Mouse (Mus musculus) midbrain, embryonic 13.5 days (tissue): ENCODE data around the gene Tex21. TPM values are rescaled to one million over a fixed set of nuclear protein-coding genes. Genes with fewer than 3 reads are reported as not detected.

Source experiments
- ATAC-seq: fragments of 200-750 bp; cut with Nextera tagmentation; 2 replicates; pipeline ENCODE4 v1.8.0; 2017; ENCODE audit warnings: mild to moderate bottlenecking, moderate TSS enrichment, moderate library complexity
- H3K27ac ChIP-seq: fragments of 300-500 bp; sonication (generic); 2 replicates; pipeline ENCODE4 v1.5.1; 2015; ENCODE audit warnings: inconsistent platforms, mild to moderate bottlenecking, moderate library complexity
- H3K27me3 ChIP-seq: fragments of 300-500 bp; sonication (generic); 2 replicates; pipeline ENCODE4 v1.6.1; 2015; ENCODE audit warnings: mild to moderate bottlenecking, inconsistent platforms
- H3K36me3 ChIP-seq: fragments of 300-500 bp; sonication (generic); 2 replicates; pipeline ENCODE4 v1.6.1; 2015; ENCODE audit warnings: mild to moderate bottlenecking, inconsistent platforms
- H3K4me1 ChIP-seq: fragments of 300-500 bp; sonication (generic); replicated peaks from 2 replicates; pipeline ENCODE4 v1.6.1; 2015; ENCODE audit warnings: inconsistent platforms
- H3K4me2 ChIP-seq: fragments of 300-500 bp; sonication (generic); replicated peaks from 2 replicates; pipeline ENCODE4 v1.6.1; 2015; ENCODE audit warnings: moderate library complexity, mild to moderate bottlenecking, inconsistent platforms
- H3K4me3 ChIP-seq: fragments of 300-500 bp; sonication (generic); replicated peaks from 2 replicates; pipeline ENCODE4 v1.5.1; 2015; ENCODE audit warnings: mild to moderate bottlenecking, inconsistent platforms
- H3K9ac ChIP-seq: fragments of 300-500 bp; sonication (generic); replicated peaks from 2 replicates; pipeline ENCODE4 v1.6.1; 2015; ENCODE audit warnings: mild to moderate bottlenecking, inconsistent platforms
- H3K9me3 ChIP-seq: fragments of 300-500 bp; sonication (generic); 2 replicates; pipeline ENCODE4 v1.6.1; 2016; ENCODE audit warnings: mild to moderate bottlenecking, inconsistent platforms
- WGBS: fragments of 180-500 bp; shearing (Covaris S2); methylation state at CpG from one replicate; pipeline ENCODE4 v1.1.7; 2015; 5-methylcytosine and 5-hydroxymethylcytosine counted together
- polyA plus RNA-seq: library from polyadenylated mRNA; unstranded; fragments of >200 nt; fragmentation: Nextera tagmentation; extraction: Ambion mirVana; gene quantifications from 2 replicates; pipeline ENCODE4 v1.2.1, GENCODE M21; 2015

Tex21 gene
- polyA plus RNA-seq: not detected in 2 replicates

GRCm38 (mm10) chr12:76246646-76247045 is at the start of gene Tex21:
Gene Tex21 (minus strand): TSS chr12:76246746.
- no peak within 1 kb of the TSS for H3K9ac ChIP-seq
- no peak within 1 kb of the TSS for H3K4me2 ChIP-seq
- H3K27me3 ChIP-seq: no peaks in the 10 kb centered on the region
- H3K4me1 ChIP-seq: no peaks in the 10 kb centered on the region
- ATAC-seq: no peak
- no peaks in the 10 kb centered on the region for H3K9me3 ChIP-seq
- no peak within 1 kb of the TSS for H3K4me3 ChIP-seq
- no peak within 1 kb of the TSS for H3K27ac ChIP-seq
- 69% methylated on average over 6 of the region's 6 CpGs for WGBS
- H3K36me3 ChIP-seq: no peaks in the 10 kb centered on the region

DNA sequence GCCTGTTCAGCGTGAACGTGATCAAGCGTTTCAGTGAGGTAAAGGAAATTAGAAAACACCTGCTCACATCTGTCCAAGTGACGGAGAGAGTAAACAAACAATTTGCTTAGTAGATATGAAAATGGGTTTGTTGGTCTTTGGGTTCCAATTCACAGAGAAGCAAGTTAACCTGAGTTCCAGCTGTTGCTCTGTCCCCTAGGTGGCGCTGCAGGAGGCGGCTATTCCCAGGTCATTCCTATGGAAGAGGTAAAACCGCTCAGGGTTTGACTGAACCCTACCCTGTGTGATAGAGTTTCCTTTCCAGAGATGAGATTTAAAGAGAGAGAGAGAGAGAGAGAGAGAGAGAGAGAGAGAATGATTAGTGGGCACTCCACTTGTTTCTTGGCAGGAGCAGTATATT is 46.6 kb upstream of the Tex21 start:
- Histone ChIP-seq H3K9ac (no peak overlapping the region), H3K9me3 (no peaks in the 10 kb centered on the region), H3K36me3 (peaks cover 54% of the 10 kb centered on the region), H3K27me3 (no peaks in the 10 kb centered on the region), H3K4me1 (peaks cover 6% of the 10 kb centered on the region), H3K4me3 (no peak overlapping the region), H3K4me2 (no peak overlapping the region), H3K27ac (no peak overlapping the region)
- no peak for ATAC-seq
- WGBS: 64% methylated on average over 7 of the region's 7 CpGs

GRCm38 (mm10) chr12:76290271-76290670 is 43.7 kb upstream of the Tex21 start:
- H3K27me3 ChIP-seq: no peaks in the 10 kb centered on the region
- peaks cover 17% of the 10 kb centered on the region for H3K4me1 ChIP-seq
- 93% methylated on average over 2 of the region's 2 CpGs for WGBS
- no peak overlapping the region for H3K27ac ChIP-seq
- no peak overlapping the region for H3K9ac ChIP-seq
- no peak overlapping the region for H3K4me2 ChIP-seq
- no peak overlapping the region for H3K4me3 ChIP-seq
- no peak for ATAC-seq
- peaks cover 31% of the 10 kb centered on the region for H3K36me3 ChIP-seq
- H3K9me3 ChIP-seq: no peaks in the 10 kb centered on the region

DNA sequence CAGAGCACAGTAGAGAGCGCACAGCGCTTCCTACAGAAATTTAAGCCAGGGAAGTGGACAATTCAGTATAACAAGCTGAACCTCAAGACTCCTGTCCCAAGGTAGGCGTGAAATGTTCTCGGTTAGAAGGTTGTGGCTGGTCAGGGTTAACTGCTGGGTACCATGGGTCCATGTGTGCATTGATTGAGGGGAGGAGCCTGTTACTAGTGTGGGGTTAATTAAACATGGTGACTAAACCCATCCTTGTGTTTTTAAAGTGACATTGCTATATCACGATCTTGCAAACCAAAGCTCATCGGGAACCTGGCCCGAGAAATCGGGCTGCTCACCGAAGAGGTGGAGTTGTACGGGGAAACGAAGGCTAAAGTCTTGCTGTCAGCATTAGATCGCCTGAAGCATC is 42.9 kb upstream of the Tex21 start:
- no peak overlapping the region for H3K4me3 ChIP-seq
- H3K9ac ChIP-seq: no peak overlapping the region
- no peaks in the 10 kb centered on the region for H3K27me3 ChIP-seq
- no peak overlapping the region for H3K4me2 ChIP-seq
- H3K9me3 ChIP-seq: no peaks in the 10 kb centered on the region
- ATAC-seq: no peak
- WGBS: 98% methylated on average over 12 of the region's 12 CpGs
- H3K36me3 ChIP-seq: peaks cover 33% of the 10 kb centered on the region
- H3K4me1 ChIP-seq: peaks cover 17% of the 10 kb centered on the region
- no peak overlapping the region for H3K27ac ChIP-seq

GRCm38 (mm10) chr12:76288494-76288893 is 41.9 kb upstream of the Tex21 start:
- Histone ChIP-seq H3K9me3 (no peaks in the 10 kb centered on the region), H3K9ac (no peak overlapping the region), H3K4me2 (no peak overlapping the region), H3K27me3 (no peaks in the 10 kb centered on the region), H3K4me1 (peaks cover 17% of the 10 kb centered on the region), H3K27ac (peak overlapping the region; percentile 64), H3K36me3 (peaks cover 33% of the 10 kb centered on the region), H3K4me3 (no peak overlapping the region)
- peak; percentile 65 for ATAC-seq
- 38% methylated on average over 5 of the region's 5 CpGs for WGBS

DNA sequence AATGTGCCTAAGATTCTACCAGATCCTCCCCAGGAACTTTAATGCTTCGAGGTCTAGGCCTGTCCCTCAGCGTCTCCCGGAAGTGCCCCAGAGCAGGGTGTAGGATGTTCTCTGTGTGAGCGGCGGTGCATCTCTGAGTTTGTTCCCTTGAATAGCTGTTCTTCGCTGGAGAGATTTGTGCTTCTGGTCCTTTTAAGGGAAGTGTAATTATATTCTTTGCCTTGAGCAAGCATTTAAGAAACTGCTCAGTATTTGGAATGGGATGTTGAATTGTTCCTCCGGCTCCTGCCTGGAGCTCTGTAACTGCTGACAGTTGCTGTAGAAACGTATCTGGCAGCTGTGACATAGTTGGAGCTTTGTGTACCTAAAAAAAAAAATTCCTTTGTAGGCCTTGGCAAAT is 41.4 kb upstream of the Tex21 start:
- ATAC-seq: peak; percentile 62; the same call in 1 of the 2 replicates
- Histone ChIP-seq H3K36me3 (peaks cover 35% of the 10 kb centered on the region), H3K4me1 (peaks cover 17% of the 10 kb centered on the region), H3K9ac (0 out of 2 replicates have a peak overlapping the region, but pooled peaks have one; percentile 12), H3K27me3 (no peaks in the 10 kb centered on the region), H3K27ac (peak overlapping the region; percentile 63), H3K4me3 (no peak overlapping the region), H3K9me3 (no peaks in the 10 kb centered on the region), H3K4me2 (no peak overlapping the region)
- WGBS: 25% methylated on average over 8 of the region's 8 CpGs

DNA sequence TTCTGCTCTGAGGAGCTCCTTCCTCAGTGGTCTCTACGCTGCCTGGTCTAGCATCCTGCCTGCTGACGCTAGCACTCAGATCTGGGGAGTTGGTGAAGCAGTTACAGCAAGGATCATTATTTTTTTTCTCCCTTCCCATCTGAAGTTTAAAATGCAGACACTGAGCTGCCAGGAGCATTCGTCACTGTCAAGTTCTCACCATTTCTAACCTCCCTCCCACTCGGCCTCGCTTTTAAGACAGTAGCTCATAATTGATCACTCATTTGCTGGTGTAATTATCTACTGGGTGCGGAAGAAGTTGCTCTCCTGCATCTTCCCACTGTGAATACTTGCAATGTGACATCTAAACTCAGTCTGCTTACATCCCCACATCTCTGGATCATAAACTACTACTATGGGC is 38.9 kb upstream of the Tex21 start:
- no peaks in the 10 kb centered on the region for H3K9me3 ChIP-seq

GRCm38 (mm10) chr12:76282532-76283173 is 36.1 kb upstream of the Tex21 start:
- Histone ChIP-seq H3K27ac (no peak overlapping the region), H3K27me3 (no peaks in the 10 kb centered on the region), H3K9me3 (no peaks in the 10 kb centered on the region), H3K36me3 (peaks cover 29% of the 10 kb centered on the region), H3K9ac (no peak overlapping the region), H3K4me1 (peaks cover 11% of the 10 kb centered on the region; the same call in 1 of the 2 replicates), H3K4me3 (no peak overlapping the region), H3K4me2 (no peak overlapping the region)
- WGBS: 83% methylated on average over 17 of the region's 17 CpGs
- no peak for ATAC-seq

More for the DNA sequence above, 38.9 kb upstream of the Tex21 start:
- Histone ChIP-seq H3K36me3 (peaks cover 25% of the 10 kb centered on the region), H3K4me2 (no peak overlapping the region), H3K4me3 (no peak overlapping the region), H3K9ac (no peak overlapping the region), H3K27ac (no peak overlapping the region), H3K27me3 (no peaks in the 10 kb centered on the region), H3K4me1 (peaks cover 22% of the 10 kb centered on the region)
- 91% methylated on average over 6 of the region's 6 CpGs for WGBS
- ATAC-seq: no peak

DNA sequence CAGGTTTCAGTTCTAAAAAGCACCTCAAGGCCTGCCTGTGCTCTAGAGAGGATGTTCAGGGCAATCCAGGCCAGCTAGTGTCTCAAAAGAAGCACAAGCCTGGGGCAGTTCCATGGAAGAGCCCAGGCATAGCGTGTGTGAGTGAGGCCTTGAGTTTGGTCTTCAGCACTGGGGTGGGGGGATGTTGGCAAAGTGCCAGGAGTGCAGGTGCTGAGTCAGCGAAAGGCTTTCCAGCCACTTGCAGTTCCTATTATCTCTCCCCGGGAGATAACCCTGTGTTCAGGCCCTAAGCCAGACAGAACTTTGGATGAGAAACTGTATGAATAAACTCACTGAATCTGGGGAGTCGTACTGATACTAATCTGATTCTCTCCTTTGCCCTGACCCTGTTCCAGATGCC is 35.6 kb upstream of the Tex21 start:
- H3K36me3 ChIP-seq: peaks cover 29% of the 10 kb centered on the region
- ATAC-seq: 0 out of 2 replicates have a peak, but pooled peaks have one; percentile 65
- WGBS: 60% methylated on average over 4 of the region's 4 CpGs

GRCm38 (mm10) chr12:76281111-76281660 is 34.6 kb upstream of the Tex21 start:
- 88% methylated on average over 2 of the region's 2 CpGs for WGBS
- peaks cover 29% of the 10 kb centered on the region for H3K36me3 ChIP-seq

More for the DNA sequence above, 35.6 kb upstream of the Tex21 start:
- H3K27ac ChIP-seq: no peak overlapping the region
- H3K27me3 ChIP-seq: no peaks in the 10 kb centered on the region
- no peak overlapping the region for H3K4me2 ChIP-seq
- 0 out of 2 replicates have a peak, but pooled peaks cover 6% of the 10 kb centered on the region for H3K4me1 ChIP-seq
- H3K9ac ChIP-seq: no peak overlapping the region
- no peak overlapping the region for H3K4me3 ChIP-seq
- no peaks in the 10 kb centered on the region for H3K9me3 ChIP-seq

GRCm38 (mm10) chr12:76280556-76280955 is 34.0 kb upstream of the Tex21 start:
- WGBS: 89% methylated on average over 9 of the region's 9 CpGs
- Histone ChIP-seq H3K4me1 (0 out of 2 replicates have a peak, but pooled peaks cover 5% of the 10 kb centered on the region), H3K9me3 (no peaks in the 10 kb centered on the region), H3K27ac (no peak overlapping the region), H3K4me2 (no peak overlapping the region), H3K4me3 (no peak overlapping the region), H3K27me3 (no peaks in the 10 kb centered on the region), H3K36me3 (peaks cover 29% of the 10 kb centered on the region), H3K9ac (no peak overlapping the region)
- no peak for ATAC-seq

More at GRCm38 (mm10) chr12:76281111-76281660, 34.6 kb upstream of the Tex21 start:
- Histone ChIP-seq H3K9ac (no peak overlapping the region), H3K4me3 (no peak overlapping the region), H3K27me3 (no peaks in the 10 kb centered on the region), H3K4me1 (0 out of 2 replicates have a peak, but pooled peaks cover 5% of the 10 kb centered on the region), H3K4me2 (no peak overlapping the region), H3K27ac (no peak overlapping the region), H3K9me3 (no peaks in the 10 kb centered on the region)
- ATAC-seq: no peak

GRCm38 (mm10) chr12:76278209-76278608 is 31.7 kb upstream of the Tex21 start:
- Histone ChIP-seq H3K36me3 (peaks cover 22% of the 10 kb centered on the region), H3K4me1 (0 out of 2 replicates have a peak, but pooled peaks cover 5% of the 10 kb centered on the region), H3K4me2 (no peak overlapping the region), H3K4me3 (no peak overlapping the region), H3K27ac (no peak overlapping the region), H3K27me3 (no peaks in the 10 kb centered on the region), H3K9ac (no peak overlapping the region), H3K9me3 (no peaks in the 10 kb centered on the region)
- ATAC-seq: no peak
- WGBS: 82% methylated on average over 6 of the region's 6 CpGs
